Mouse (Mus musculus): ENCODE data around the gene Fam98a. TPM values are rescaled to one million over a fixed set of nuclear protein-coding genes. Genes with fewer than 3 reads are reported as not detected.

Gene Fam98a
- polyA plus RNA-seq, 1 experiment from 2014 or later: 12.7 TPM

- Histone ChIP-seq H3K27ac (ENCODE audit: low read depth, low read length) (no peak overlapping the region), H3K4me3 (ENCODE audit: low read depth, low read length) (no peak overlapping the region), H3K27me3 (replicated peaks; ENCODE audit: control insufficient read depth, insufficient read depth, low read length) (no peaks in the 10 kb centered on the region), H3K36me3 (ENCODE audit: control insufficient read depth, insufficient read depth, low read length) (peaks cover 57% of the 10 kb centered on the region), H3K4me1 (ENCODE audit: control insufficient read depth, insufficient read depth, low read length) (no peaks in the 10 kb centered on the region), H3K9me3 (replicated peaks; ENCODE audit: control insufficient read depth, low read length) (no peaks in the 10 kb centered on the region), H3K4me2 (ENCODE audit: low read length) (no peak overlapping the region), H3K9ac (ENCODE audit: low read length) (no peak overlapping the region)
- WGBS: 84% methylated on average over 5 of the region's 5 CpGs
- DNase-seq (ENCODE audit: low spot score): no peak
- no peak for ATAC-seq
These were observed 11.9 kb downstream of the Fam98a start for GRCm38 (mm10) chr17:75539841-75540240.

GRCm38 (mm10) chr17:75539130-75539529, 12.6 kb downstream of the Fam98a start:
- H3K9me3 ChIP-seq (replicated peaks; ENCODE audit: control insufficient read depth, low read length): no peaks in the 10 kb centered on the region

GRCm38 (mm10) chr17:75538431-75538830, 13.3 kb downstream of the Fam98a start:
- DNase-seq (ENCODE audit: low spot score): no peak
- no peaks in the 10 kb centered on the region for H3K9me3 ChIP-seq (replicated peaks; ENCODE audit: control insufficient read depth, low read length)
- H3K27me3 ChIP-seq (replicated peaks; ENCODE audit: control insufficient read depth, insufficient read depth, low read length): no peaks in the 10 kb centered on the region
- H3K9ac ChIP-seq (ENCODE audit: low read length): no peak overlapping the region
- no peak overlapping the region for H3K27ac ChIP-seq (ENCODE audit: low read depth, low read length)
- H3K36me3 ChIP-seq (ENCODE audit: control insufficient read depth, insufficient read depth, low read length): peaks cover 46% of the 10 kb centered on the region
- WGBS: 96% methylated on average over 12 of the region's 12 CpGs
- no peak overlapping the region for H3K4me3 ChIP-seq (ENCODE audit: low read depth, low read length)
- H3K4me2 ChIP-seq (ENCODE audit: low read length): no peak overlapping the region
- no peak for ATAC-seq
- H3K4me1 ChIP-seq (ENCODE audit: control insufficient read depth, insufficient read depth, low read length): no peaks in the 10 kb centered on the region

More at GRCm38 (mm10) chr17:75539130-75539529, 12.6 kb downstream of the Fam98a start:
- no peaks in the 10 kb centered on the region for H3K27me3 ChIP-seq (replicated peaks; ENCODE audit: control insufficient read depth, insufficient read depth, low read length)
- no peaks in the 10 kb centered on the region for H3K4me1 ChIP-seq (ENCODE audit: control insufficient read depth, insufficient read depth, low read length)
- DNase-seq (ENCODE audit: low spot score): no peak
- H3K9ac ChIP-seq (ENCODE audit: low read length): no peak overlapping the region
- no peak overlapping the region for H3K27ac ChIP-seq (ENCODE audit: low read depth, low read length)
- H3K36me3 ChIP-seq (ENCODE audit: control insufficient read depth, insufficient read depth, low read length): peaks cover 51% of the 10 kb centered on the region
- no peak overlapping the region for H3K4me2 ChIP-seq (ENCODE audit: low read length)
- H3K4me3 ChIP-seq (ENCODE audit: low read depth, low read length): no peak overlapping the region
- no peak for ATAC-seq
- WGBS: 95% methylated on average over 6 of the region's 6 CpGs

- Histone ChIP-seq H3K27ac (ENCODE audit: low read depth, low read length) (no peak overlapping the region), H3K4me2 (ENCODE audit: low read length) (no peak overlapping the region), H3K4me1 (ENCODE audit: control insufficient read depth, insufficient read depth, low read length) (no peaks in the 10 kb centered on the region), H3K9ac (ENCODE audit: low read length) (no peak overlapping the region), H3K4me3 (ENCODE audit: low read depth, low read length) (no peak overlapping the region), H3K9me3 (replicated peaks; ENCODE audit: control insufficient read depth, low read length) (no peaks in the 10 kb centered on the region), H3K27me3 (replicated peaks; ENCODE audit: control insufficient read depth, insufficient read depth, low read length) (no peaks in the 10 kb centered on the region), H3K36me3 (ENCODE audit: control insufficient read depth, insufficient read depth, low read length) (peaks cover 42% of the 10 kb centered on the region)
- DNase-seq (ENCODE audit: low spot score): no peak
- WGBS: 93% methylated on average over 7 of the region's 7 CpGs
- no peak for ATAC-seq
These were observed 14.7 kb downstream of the Fam98a start for GRCm38 (mm10) chr17:75537050-75537445.

- Histone ChIP-seq H3K4me2 (ENCODE audit: low read length) (no peak overlapping the region), H3K27ac (ENCODE audit: low read depth, low read length) (no peak overlapping the region), H3K9ac (ENCODE audit: low read length) (no peak overlapping the region), H3K4me3 (ENCODE audit: low read depth, low read length) (no peak overlapping the region), H3K27me3 (replicated peaks; ENCODE audit: control insufficient read depth, insufficient read depth, low read length) (no peaks in the 10 kb centered on the region), H3K36me3 (ENCODE audit: control insufficient read depth, insufficient read depth, low read length) (peaks cover 36% of the 10 kb centered on the region), H3K4me1 (ENCODE audit: control insufficient read depth, insufficient read depth, low read length) (no peaks in the 10 kb centered on the region), H3K9me3 (replicated peaks; ENCODE audit: control insufficient read depth, low read length) (no peaks in the 10 kb centered on the region)
- WGBS: 60% methylated on average over 6 of the region's 6 CpGs
- ATAC-seq (peak; percentile 50; the same call in 1 of the 2 replicates), DNase-seq (ENCODE audit: low spot score) (peak; percentile 70)
These were observed 15.2 kb downstream of the Fam98a start for GRCm38 (mm10) chr17:75536396-75537049.

- no peak overlapping the region for H3K27ac ChIP-seq (ENCODE audit: low read depth, low read length)
- H3K9me3 ChIP-seq (replicated peaks; ENCODE audit: control insufficient read depth, low read length): no peaks in the 10 kb centered on the region
- H3K9ac ChIP-seq (ENCODE audit: low read length): no peak overlapping the region
- H3K36me3 ChIP-seq (ENCODE audit: control insufficient read depth, insufficient read depth, low read length): peaks cover 32% of the 10 kb centered on the region
- ATAC-seq: no peak
- H3K4me2 ChIP-seq (ENCODE audit: low read length): no peak overlapping the region
- H3K27me3 ChIP-seq (replicated peaks; ENCODE audit: control insufficient read depth, insufficient read depth, low read length): no peaks in the 10 kb centered on the region
- 95% methylated on average over 4 of the region's 4 CpGs for WGBS
- no peak for DNase-seq (ENCODE audit: low spot score)
- H3K4me1 ChIP-seq (ENCODE audit: control insufficient read depth, insufficient read depth, low read length): no peaks in the 10 kb centered on the region
- H3K4me3 ChIP-seq (ENCODE audit: low read depth, low read length): no peak overlapping the region
These were observed 16.1 kb downstream of the Fam98a start for GRCm38 (mm10) chr17:75535612-75536011.

GRCm38 (mm10) chr17:75534314-75535020, 17.3 kb downstream of the Fam98a start:
- no peak overlapping the region for H3K9ac ChIP-seq (ENCODE audit: low read length)
- peaks cover 30% of the 10 kb centered on the region for H3K36me3 ChIP-seq (ENCODE audit: control insufficient read depth, insufficient read depth, low read length)
- 82% methylated on average over 12 of the region's 12 CpGs for WGBS
- no peak overlapping the region for H3K27ac ChIP-seq (ENCODE audit: low read depth, low read length)
- ATAC-seq (no peak), DNase-seq (ENCODE audit: low spot score) (no peak)
- H3K4me2 ChIP-seq (ENCODE audit: low read length): no peak overlapping the region
- H3K4me3 ChIP-seq (ENCODE audit: low read depth, low read length): no peak overlapping the region
- H3K27me3 ChIP-seq (replicated peaks; ENCODE audit: control insufficient read depth, insufficient read depth, low read length): no peaks in the 10 kb centered on the region
- H3K4me1 ChIP-seq (ENCODE audit: control insufficient read depth, insufficient read depth, low read length): no peaks in the 10 kb centered on the region
- no peaks in the 10 kb centered on the region for H3K9me3 ChIP-seq (replicated peaks; ENCODE audit: control insufficient read depth, low read length)

GRCm38 (mm10) chr17:75532469-75532986, 19.2 kb downstream of the Fam98a start:
- Histone ChIP-seq H3K9ac (ENCODE audit: low read length) (no peak overlapping the region), H3K4me1 (ENCODE audit: control insufficient read depth, insufficient read depth, low read length) (no peaks in the 10 kb centered on the region), H3K36me3 (ENCODE audit: control insufficient read depth, insufficient read depth, low read length) (peaks cover 14% of the 10 kb centered on the region; the same call in 1 of the 2 replicates), H3K27ac (ENCODE audit: low read depth, low read length) (no peak overlapping the region), H3K4me2 (ENCODE audit: low read length) (no peak overlapping the region), H3K27me3 (replicated peaks; ENCODE audit: control insufficient read depth, insufficient read depth, low read length) (no peaks in the 10 kb centered on the region), H3K4me3 (ENCODE audit: low read depth, low read length) (no peak overlapping the region), H3K9me3 (replicated peaks; ENCODE audit: control insufficient read depth, low read length) (no peaks in the 10 kb centered on the region)
- DNase-seq (ENCODE audit: low spot score) (no peak), ATAC-seq (no peak)
- 70% methylated on average over 6 of the region's 6 CpGs for WGBS
